Mouse (Mus musculus): ENCODE data around the gene Rrm1. TPM values are rescaled to one million over a fixed set of nuclear protein-coding genes. Genes with fewer than 3 reads are reported as not detected.
"Not testable (repeated sequence)": the region's sequence is repeated elsewhere in the genome, so short reads cannot be mapped to it uniquely, and the experiment has no call there.

Rrm1 gene
- polyA plus RNA-seq (2014; fragmentation: Nextera tagmentation; extraction: Ambion mirVana): 261 and 275 TPM in 2 replicates

DNA sequence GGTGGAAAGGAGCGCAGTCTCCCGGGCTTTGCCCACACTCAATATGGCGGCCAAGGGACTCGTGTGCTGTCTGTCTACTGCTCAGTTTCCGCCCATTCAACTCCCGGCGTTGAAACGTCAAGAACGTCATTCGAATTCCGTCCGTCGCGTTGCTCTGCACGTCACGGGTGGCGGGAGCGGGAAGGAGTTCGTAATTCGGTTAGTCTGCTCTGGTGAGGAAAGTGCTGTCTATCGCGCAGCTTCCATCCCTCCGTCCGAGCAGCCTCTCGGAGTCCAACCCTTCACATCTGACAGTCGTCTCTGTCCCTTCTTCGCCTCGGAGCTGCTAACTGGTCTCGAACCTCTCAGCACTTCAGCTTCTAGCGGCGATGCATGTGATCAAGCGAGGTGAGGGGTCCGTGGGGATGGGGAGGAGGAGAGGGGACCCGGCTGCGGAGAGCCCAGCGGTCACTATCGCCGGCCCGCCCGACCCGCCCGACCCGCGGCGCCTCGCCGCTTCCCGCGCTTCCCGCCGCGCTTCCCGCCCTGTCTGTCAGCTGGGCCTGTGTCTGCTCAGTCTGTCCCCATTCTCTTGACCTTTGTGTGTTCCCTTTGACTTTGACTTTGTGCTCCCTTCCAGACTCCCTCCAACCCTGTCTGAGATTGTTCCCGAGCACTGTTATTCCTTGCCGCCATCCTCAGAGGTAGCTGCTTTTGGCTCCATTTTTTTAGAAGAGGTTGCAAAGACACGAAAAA is at the start of gene Rrm1:
Gene Rrm1, plus strand, starts transcription at position 39 of the 735 bp plus-strand sequence.
- Histone ChIP-seq H3K36me3 (ENCODE audit: control insufficient read depth, insufficient read depth, low read length) (peaks cover 9% of the 10 kb centered on the region; the same call in 1 of the 2 replicates), H3K27me3 (ENCODE audit: control insufficient read depth, insufficient read depth, low read length) (no peaks in the 10 kb centered on the region; the same call in 1 of the 2 replicates), H3K4me3 (ENCODE audit: low read depth, low read length) (peak within 1 kb of the TSS; percentile 90), H3K4me1 (ENCODE audit: control insufficient read depth, insufficient read depth, low read length) (no peaks in the 10 kb centered on the region; the same call in 1 of the 2 replicates), H3K9me3 (ENCODE audit: control insufficient read depth, low read length) (no peaks in the 10 kb centered on the region), H3K27ac (replicated peaks; ENCODE audit: low read depth, low read length) (peak within 1 kb of the TSS; percentile 91), H3K9ac (ENCODE audit: low read length) (peak within 1 kb of the TSS; percentile 95), H3K4me2 (ENCODE audit: low read depth, severe bottlenecking) (peak within 1 kb of the TSS; percentile 55)
- under 1% methylated on average over 54 of the region's 56 CpGs for WGBS
- DNase-seq (ENCODE audit: low spot score) (peak; percentile 98), ATAC-seq (ENCODE audit: insufficient number of reproducible peaks, low FRiP score, low TSS enrichment, low read depth) (peak; percentile 98)

DNA sequence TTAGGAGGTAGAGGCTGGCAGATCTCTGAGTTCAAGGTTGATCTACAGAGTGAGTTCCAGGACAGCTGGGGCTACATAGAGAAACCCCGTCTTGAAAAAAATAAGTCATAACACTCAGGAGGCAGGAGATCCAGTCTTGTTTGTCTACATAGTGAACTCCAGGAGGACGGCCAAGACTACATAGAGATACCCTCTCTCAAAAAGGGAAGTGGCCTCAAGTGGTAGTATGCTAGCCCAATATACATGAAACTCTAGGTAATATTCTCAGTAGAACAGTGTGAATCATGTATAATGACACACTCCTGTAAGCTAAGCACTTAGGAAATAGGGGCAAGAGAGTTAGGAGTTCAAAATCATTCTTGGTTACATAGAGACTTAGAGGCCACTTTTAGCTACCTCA is 47.6 kb upstream of the Rrm1 start:
- Histone ChIP-seq H3K4me3 (ENCODE audit: low read depth, low read length) (no peak overlapping the region), H3K27me3 (ENCODE audit: control insufficient read depth, insufficient read depth, low read length) (no peaks in the 10 kb centered on the region), H3K36me3 (ENCODE audit: control insufficient read depth, insufficient read depth, low read length) (no peaks in the 10 kb centered on the region), H3K4me1 (ENCODE audit: control insufficient read depth, insufficient read depth, low read length) (no peaks in the 10 kb centered on the region), H3K27ac (replicated peaks; ENCODE audit: low read depth, low read length) (no peak overlapping the region), H3K4me2 (ENCODE audit: low read depth, severe bottlenecking) (no peak overlapping the region; the same call in 1 of the 2 replicates), H3K9me3 (ENCODE audit: control insufficient read depth, low read length) (no peaks in the 10 kb centered on the region), H3K9ac (ENCODE audit: low read length) (no peak overlapping the region)
- no peak for DNase-seq (ENCODE audit: low spot score)
- ATAC-seq (ENCODE audit: insufficient number of reproducible peaks, low FRiP score, low TSS enrichment, low read depth): no peak
- 89% methylated on average over 2 of the region's 2 CpGs for WGBS

DNA sequence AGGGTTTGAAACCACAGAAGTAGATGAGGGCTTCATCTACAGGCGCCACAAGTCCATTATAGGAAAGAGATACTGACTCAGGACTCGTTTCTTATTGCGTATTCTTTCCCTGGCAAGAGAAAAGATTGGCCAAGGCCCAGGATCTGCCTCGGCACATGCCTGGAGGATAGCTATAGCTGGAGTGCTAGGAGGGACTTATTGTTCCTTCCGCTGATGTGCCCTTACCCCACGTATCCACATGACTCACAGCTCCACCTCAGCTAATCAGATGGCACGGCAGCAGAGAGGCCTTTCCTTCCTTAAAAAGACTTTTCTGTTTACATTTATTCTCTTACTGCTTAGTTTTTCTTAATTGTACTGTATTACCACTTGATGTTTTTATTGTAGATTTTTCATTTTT is 45.6 kb upstream of the Rrm1 start:
- Histone ChIP-seq H3K27ac (replicated peaks; ENCODE audit: low read depth, low read length) (no peak overlapping the region), H3K4me1 (ENCODE audit: control insufficient read depth, insufficient read depth, low read length) (no peaks in the 10 kb centered on the region), H3K27me3 (ENCODE audit: control insufficient read depth, insufficient read depth, low read length) (no peaks in the 10 kb centered on the region), H3K4me3 (ENCODE audit: low read depth, low read length) (no peak overlapping the region), H3K9ac (ENCODE audit: low read length) (no peak overlapping the region), H3K36me3 (ENCODE audit: control insufficient read depth, insufficient read depth, low read length) (no peaks in the 10 kb centered on the region), H3K9me3 (ENCODE audit: control insufficient read depth, low read length) (no peaks in the 10 kb centered on the region), H3K4me2 (ENCODE audit: low read depth, severe bottlenecking) (no peak overlapping the region)
- ATAC-seq (ENCODE audit: insufficient number of reproducible peaks, low FRiP score, low TSS enrichment, low read depth) (no peak), DNase-seq (ENCODE audit: low spot score) (no peak)
- WGBS: 87% methylated on average over 7 of the region's 7 CpGs

DNA sequence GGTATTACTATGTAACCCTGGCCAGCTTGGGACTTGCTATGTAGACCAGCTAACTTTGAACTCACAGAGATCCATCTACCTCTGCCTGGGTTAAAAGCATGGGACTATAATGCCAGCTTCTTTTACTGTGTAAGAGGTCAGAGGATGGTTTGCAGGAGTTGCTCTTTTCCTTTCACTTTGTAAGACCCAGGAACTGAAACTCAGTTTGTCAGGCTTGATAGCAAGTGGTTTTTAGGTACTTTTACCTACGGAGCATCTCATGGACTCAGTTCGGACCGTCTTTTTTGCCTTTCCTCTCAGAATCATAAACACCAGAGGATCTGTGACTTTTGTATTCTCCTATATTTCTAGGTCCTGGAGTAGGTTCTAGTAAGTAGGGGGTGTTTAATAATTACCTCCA is 45.2 kb upstream of the Rrm1 start:
- H3K27me3 ChIP-seq (ENCODE audit: control insufficient read depth, insufficient read depth, low read length): no peaks in the 10 kb centered on the region
- no peak overlapping the region for H3K4me3 ChIP-seq (ENCODE audit: low read depth, low read length)
- 90% methylated on average over 3 of the region's 3 CpGs for WGBS
- H3K36me3 ChIP-seq (ENCODE audit: control insufficient read depth, insufficient read depth, low read length): no peaks in the 10 kb centered on the region
- H3K9ac ChIP-seq (ENCODE audit: low read length): no peak overlapping the region
- H3K4me1 ChIP-seq (ENCODE audit: control insufficient read depth, insufficient read depth, low read length): no peaks in the 10 kb centered on the region
- no peak overlapping the region for H3K27ac ChIP-seq (replicated peaks; ENCODE audit: low read depth, low read length)
- DNase-seq (ENCODE audit: low spot score) (no peak), ATAC-seq (ENCODE audit: insufficient number of reproducible peaks, low FRiP score, low TSS enrichment, low read depth) (no peak)
- H3K9me3 ChIP-seq (ENCODE audit: control insufficient read depth, low read length): no peaks in the 10 kb centered on the region
- no peak overlapping the region for H3K4me2 ChIP-seq (ENCODE audit: low read depth, severe bottlenecking)

DNA sequence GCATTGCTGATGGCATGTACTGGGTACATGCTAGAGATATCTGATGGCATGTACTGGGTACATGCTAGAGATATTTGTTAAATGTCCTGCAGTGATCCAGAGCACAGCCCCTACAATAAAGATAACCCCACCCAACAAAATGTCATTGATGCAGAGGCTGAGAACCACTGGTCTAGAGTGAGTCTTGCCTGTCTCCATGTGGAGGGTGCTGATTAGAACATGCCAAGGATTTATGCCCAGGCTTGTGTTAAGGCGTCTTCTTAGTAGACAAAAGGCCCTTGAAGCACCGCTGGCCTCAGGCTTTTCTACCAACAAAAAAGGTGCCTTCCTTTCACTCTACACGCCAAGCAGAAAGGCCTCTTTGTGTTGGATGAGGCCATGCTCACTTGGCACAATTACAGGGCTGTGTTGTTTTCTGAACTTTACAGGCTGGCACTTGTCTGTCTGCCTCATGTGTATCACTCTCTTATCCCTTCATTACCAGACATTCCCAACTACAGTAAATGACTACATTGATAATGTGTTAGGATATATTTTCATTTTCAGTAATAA is 42.2 kb upstream of the Rrm1 start:
- H3K36me3 ChIP-seq (ENCODE audit: control insufficient read depth, insufficient read depth, low read length): no peaks in the 10 kb centered on the region
- DNase-seq (ENCODE audit: low spot score): no peak
- no peaks in the 10 kb centered on the region for H3K4me1 ChIP-seq (ENCODE audit: control insufficient read depth, insufficient read depth, low read length)
- no peaks in the 10 kb centered on the region for H3K27me3 ChIP-seq (ENCODE audit: control insufficient read depth, insufficient read depth, low read length)
- no peak overlapping the region for H3K9ac ChIP-seq (ENCODE audit: low read length)
- no peak overlapping the region for H3K27ac ChIP-seq (replicated peaks; ENCODE audit: low read depth, low read length)
- no peak for ATAC-seq (ENCODE audit: insufficient number of reproducible peaks, low FRiP score, low TSS enrichment, low read depth)
- no peaks in the 10 kb centered on the region for H3K9me3 ChIP-seq (ENCODE audit: control insufficient read depth, low read length)
- H3K4me3 ChIP-seq (ENCODE audit: low read depth, low read length): no peak overlapping the region
- 86% methylated on average over 3 of the region's 3 CpGs for WGBS
- no peak overlapping the region for H3K4me2 ChIP-seq (ENCODE audit: low read depth, severe bottlenecking)

DNA sequence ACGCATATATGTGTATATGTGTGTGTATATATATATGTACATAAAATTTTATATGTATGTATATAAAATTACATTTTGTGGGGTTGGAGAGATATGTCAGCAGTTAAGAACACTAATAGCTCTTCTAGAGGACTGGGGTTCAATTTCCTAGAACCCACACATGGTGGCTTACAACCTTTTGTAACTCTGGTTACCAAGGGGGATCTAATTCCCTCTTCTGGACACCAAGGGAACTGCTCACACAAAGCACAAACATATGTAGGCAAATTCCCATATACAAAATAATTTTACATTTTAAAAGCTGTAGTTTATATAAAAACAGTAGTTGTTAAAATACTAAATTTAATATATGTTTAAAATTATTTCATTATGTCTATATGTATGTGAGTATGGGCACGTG is 37.4 kb upstream of the Rrm1 start:
- DNase-seq (ENCODE audit: low spot score): no peak
- Histone ChIP-seq H3K4me3 (ENCODE audit: low read depth, low read length) (no peak overlapping the region), H3K9me3 (ENCODE audit: control insufficient read depth, low read length) (no peaks in the 10 kb centered on the region), H3K36me3 (ENCODE audit: control insufficient read depth, insufficient read depth, low read length) (no peaks in the 10 kb centered on the region), H3K27me3 (ENCODE audit: control insufficient read depth, insufficient read depth, low read length) (no peaks in the 10 kb centered on the region), H3K27ac (replicated peaks; ENCODE audit: low read depth, low read length) (no peak overlapping the region), H3K9ac (ENCODE audit: low read length) (no peak overlapping the region), H3K4me1 (ENCODE audit: control insufficient read depth, insufficient read depth, low read length) (no peaks in the 10 kb centered on the region), H3K4me2 (ENCODE audit: low read depth, severe bottlenecking) (no peak overlapping the region)
- WGBS: 94% methylated on average over 2 of the region's 2 CpGs
- no peak for ATAC-seq (ENCODE audit: insufficient number of reproducible peaks, low FRiP score, low TSS enrichment, low read depth)

DNA sequence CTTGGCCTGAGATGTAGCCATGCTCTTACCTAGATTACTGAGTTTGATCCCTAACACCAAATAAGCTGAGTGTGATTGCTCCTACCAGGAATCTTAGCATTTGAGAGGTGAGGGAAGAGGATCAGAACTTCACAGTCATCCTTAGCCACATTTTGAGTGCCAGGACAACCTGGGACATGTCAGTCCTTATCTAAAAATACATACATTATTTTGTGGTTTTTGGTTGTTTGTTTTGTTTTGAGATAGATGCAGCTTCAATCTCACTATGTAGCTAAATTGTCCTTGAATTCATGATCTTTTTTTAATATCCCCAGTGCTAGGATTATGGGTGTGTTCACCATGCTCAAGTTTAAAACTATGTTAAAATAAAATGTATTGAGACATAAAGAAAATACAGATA is 34.1 kb upstream of the Rrm1 start:
- no peak overlapping the region for H3K9ac ChIP-seq (ENCODE audit: low read length)
- H3K4me1 ChIP-seq (ENCODE audit: control insufficient read depth, insufficient read depth, low read length): no peaks in the 10 kb centered on the region
- no peaks in the 10 kb centered on the region for H3K36me3 ChIP-seq (ENCODE audit: control insufficient read depth, insufficient read depth, low read length)
- ATAC-seq (ENCODE audit: insufficient number of reproducible peaks, low FRiP score, low TSS enrichment, low read depth) (no peak), DNase-seq (ENCODE audit: low spot score) (no peak)
- no peak overlapping the region for H3K27ac ChIP-seq (replicated peaks; ENCODE audit: low read depth, low read length)
- H3K9me3 ChIP-seq (ENCODE audit: control insufficient read depth, low read length): no peaks in the 10 kb centered on the region
- no peaks in the 10 kb centered on the region for H3K27me3 ChIP-seq (ENCODE audit: control insufficient read depth, insufficient read depth, low read length)
- H3K4me3 ChIP-seq (ENCODE audit: low read depth, low read length): no peak overlapping the region
- H3K4me2 ChIP-seq (ENCODE audit: low read depth, severe bottlenecking): no peak overlapping the region

DNA sequence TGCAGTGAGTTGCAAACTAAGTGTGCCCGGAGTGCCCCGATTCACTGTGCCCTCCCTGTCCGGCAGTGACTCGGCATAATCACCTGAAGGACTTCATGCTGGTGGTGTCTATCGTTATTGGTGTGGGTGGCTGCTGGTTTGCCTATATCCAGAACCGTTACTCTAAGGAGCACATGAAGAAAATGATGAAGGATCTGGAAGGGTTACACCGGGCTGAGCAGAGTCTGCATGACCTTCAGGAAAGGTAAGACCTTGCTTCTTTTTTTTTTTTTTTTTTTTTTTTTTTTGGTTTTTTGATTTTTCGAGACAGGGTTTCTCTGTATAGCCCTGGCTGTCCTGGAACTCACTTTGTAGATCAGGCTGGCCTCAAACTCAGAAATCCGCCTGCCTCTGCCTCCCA is 26.2 kb upstream of the Rrm1 start:
- H3K4me3 ChIP-seq (ENCODE audit: low read depth, low read length); H3K9ac ChIP-seq (ENCODE audit: low read length); DNase-seq (ENCODE audit: low spot score); ATAC-seq (ENCODE audit: insufficient number of reproducible peaks, low FRiP score, low TSS enrichment, low read depth); H3K36me3 ChIP-seq (ENCODE audit: control insufficient read depth, insufficient read depth, low read length); H3K4me2 ChIP-seq (ENCODE audit: low read depth, severe bottlenecking); H3K9me3 ChIP-seq (ENCODE audit: control insufficient read depth, low read length); H3K4me1 ChIP-seq (ENCODE audit: control insufficient read depth, insufficient read depth, low read length); H3K27ac ChIP-seq (replicated peaks; ENCODE audit: low read depth, low read length); H3K27me3 ChIP-seq (ENCODE audit: control insufficient read depth, insufficient read depth, low read length): not testable (repeated sequence)
- 87% methylated on average over 9 of the region's 9 CpGs for WGBS
